Mouse (Mus musculus): ENCODE results near the gene Hdac5. TPM values are rescaled to one million over a fixed set of nuclear protein-coding genes. Genes with fewer than 3 reads are reported as not detected.

Gene Hdac5
- total and polyA plus RNA-seq, 3 experiments: 9.1 to 29.3 TPM; not detected in 1

- TF ChIP-seq GABPA (IDR thresholded peaks at IDR 0.05; ENCODE audit: low read depth, low read length): no peak
- peak; percentile 85 for TF ChIP-seq ZNF384 (IDR thresholded peaks at IDR 0.05; ENCODE audit: low read depth, low read length)
- no peak for TF ChIP-seq ELF1 (IDR thresholded peaks at IDR 0.05; ENCODE audit: low read depth, low read length)
- TF ChIP-seq RAD21 (IDR thresholded peaks at IDR 0.05; ENCODE audit: low read depth, low read length): peak; percentile 53
- no peak for TF ChIP-seq MEF2A (IDR thresholded peaks at IDR 0.05; ENCODE audit: extremely low read depth, insufficient replicate concordance, low read depth, low read length, poor library complexity, severe bottlenecking)
- TF ChIP-seq MAZ (IDR thresholded peaks at IDR 0.05; ENCODE audit: low read depth, low read length): no peak
- TF ChIP-seq ZC3H11A (IDR thresholded peaks at IDR 0.05; ENCODE audit: low read depth, low read length): peak; percentile 50
- TF ChIP-seq USF2 (IDR thresholded peaks at IDR 0.05; ENCODE audit: borderline replicate concordance in 1 of 2, insufficient read depth in 1 of 2, low read depth in 1 of 2, low read length in 2 of 2): no peak
- no peak for TF ChIP-seq CHD1 (IDR thresholded peaks at IDR 0.05; ENCODE audit: low read depth, low read length)
- peak; percentile 47 to 64 (median 49) for TF ChIP-seq CTCF (IDR thresholded peaks at IDR 0.05 in 2 of 3, conservative IDR thresholded peaks at IDR 0.05 in 1 of 3; ENCODE audit: control insufficient read depth in 1 of 3, insufficient read depth in 1 of 3, low read depth in 2 of 3, low read length in 3 of 3, poor library complexity in 1 of 3, severe bottlenecking in 1 of 3)
- TF ChIP-seq KAT2A (conservative IDR thresholded peaks at IDR 0.05; ENCODE audit: low read depth, low read length): no peak
- TF ChIP-seq SMC3 (IDR thresholded peaks at IDR 0.05; ENCODE audit: low read depth, low read length): peak; percentile 46
- Histone ChIP-seq H3K4me3 (ENCODE audit: control insufficient read depth in 1 of 2, insufficient read depth in 1 of 2, low read depth in 2 of 2, low read length in 2 of 2) (no peak overlapping the region), H3K4me1 (ENCODE audit: control insufficient read depth in 1 of 2, insufficient read depth in 2 of 2, low read length in 2 of 2) (peaks cover 0 to 22% of the 10 kb centered on the region in 2 experiments), H3K36me3 (ENCODE audit: control insufficient read depth in 1 of 2, insufficient read depth in 2 of 2, low read length in 2 of 2) (peaks cover 4 to 19% of the 10 kb centered on the region in 2 experiments; a peak in 3 of 4 replicates), H3K27me3 (ENCODE audit: control insufficient read depth in 1 of 2, insufficient read depth in 2 of 2, low read length in 2 of 2) (no peaks in the 10 kb centered on the region), H3K79me2 (ENCODE audit: control insufficient read depth, insufficient read depth, low read length, poor library complexity) (peaks cover 11% of the 10 kb centered on the region), H3K27ac (ENCODE audit: control insufficient read depth, low read depth, low read length) (no peak overlapping the region), H3K9me3 (replicated peaks; ENCODE audit: insufficient read depth, low read length) (no peaks in the 10 kb centered on the region), H3K9ac (ENCODE audit: control insufficient read depth, low read depth, low read length, poor library complexity, severe bottlenecking) (no peak overlapping the region)
- peak; percentile 68 for DNase-seq (ENCODE audit: low read depth, low spot score)
Measured at GRCm38 (mm10) chr11:102246871-102247270, 16.9 kb upstream of the Hdac5 start.

GRCm38 (mm10) chr11:102246273-102246635, 16.3 kb upstream of the Hdac5 start:
- DNase-seq (ENCODE audit: low read depth, low spot score): peak; percentile 34
- Histone ChIP-seq H3K4me1 (ENCODE audit: control insufficient read depth in 1 of 2, insufficient read depth in 2 of 2, low read length in 2 of 2) (peaks cover 0 to 22% of the 10 kb centered on the region in 2 experiments), H3K36me3 (ENCODE audit: control insufficient read depth in 1 of 2, insufficient read depth in 2 of 2, low read length in 2 of 2) (peaks cover 2 to 19% of the 10 kb centered on the region in 2 experiments; a peak in 3 of 4 replicates), H3K27me3 (ENCODE audit: control insufficient read depth in 1 of 2, insufficient read depth in 2 of 2, low read length in 2 of 2) (no peaks in the 10 kb centered on the region), H3K4me3 (ENCODE audit: control insufficient read depth in 1 of 2, insufficient read depth in 1 of 2, low read depth in 2 of 2, low read length in 2 of 2) (no peak overlapping the region), H3K79me2 (ENCODE audit: control insufficient read depth, insufficient read depth, low read length, poor library complexity) (peaks cover 11% of the 10 kb centered on the region), H3K27ac (ENCODE audit: control insufficient read depth, low read depth, low read length) (no peak overlapping the region), H3K9ac (ENCODE audit: control insufficient read depth, low read depth, low read length, poor library complexity, severe bottlenecking) (no peak overlapping the region), H3K9me3 (replicated peaks; ENCODE audit: insufficient read depth, low read length) (no peaks in the 10 kb centered on the region)
- TF ChIP-seq POLR2A (IDR thresholded peaks at IDR 0.05; ENCODE audit: control insufficient read depth in 1 of 2, insufficient read depth in 1 of 2, low read depth in 1 of 2, low read length in 2 of 2, poor library complexity in 1 of 2) (no peak), MYC (IDR thresholded peaks at IDR 0.05; ENCODE audit: low read depth, low read length) (no peak), USF1 (IDR thresholded peaks at IDR 0.05; ENCODE audit: low read depth, low read length) (no peak), MAX (IDR thresholded peaks at IDR 0.05; ENCODE audit: low read length) (no peak), TCF12 (IDR thresholded peaks at IDR 0.05; ENCODE audit: low read depth, low read length) (no peak), JUND (IDR thresholded peaks at IDR 0.05; ENCODE audit: low read depth, low read length) (no peak)
